8 mouse cellular contexts compared by ENCODE assay signal in the genomic region with DNA sequence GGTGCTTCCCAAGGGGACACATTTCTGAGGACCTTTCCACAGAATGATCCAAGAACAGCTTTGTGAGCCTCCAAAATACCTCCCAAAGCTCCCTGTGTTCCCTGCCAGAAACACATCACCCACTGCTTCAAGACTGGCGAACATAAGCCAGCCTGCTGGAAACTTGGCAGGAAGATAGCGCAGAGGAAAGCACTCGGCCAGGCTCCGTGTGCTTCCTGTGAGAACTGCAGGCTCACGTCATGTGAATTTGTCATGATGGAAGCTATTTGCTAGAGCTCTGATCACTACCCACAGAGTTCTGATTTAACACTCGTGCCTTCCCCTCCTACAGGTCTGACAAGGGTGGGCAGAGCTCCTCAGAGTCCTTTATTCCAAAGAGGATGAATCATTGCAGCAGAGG. TPM values are rescaled to one million over a fixed set of nuclear protein-coding genes. Genes with fewer than 3 reads are reported as not detected.
DNase-seq lines count a peak whose midpoint lies in the region; ATAC-seq lines count a peak whose summit lies in the region.

No protein-coding gene starts in this region.

- no peaks in the 10 kb centered on the region for H3K27me3 ChIP-seq in heart, embryonic 12.5 days (replicated peaks)

- no peaks in the 10 kb centered on the region for H3K36me3 ChIP-seq in heart, embryonic 12.5 days

- H3K9me3 ChIP-seq in heart, embryonic 12.5 days (replicated peaks), result no peaks in the 10 kb centered on the region

- no peak overlapping the region for H3K27ac ChIP-seq in heart, embryonic 12.5 days (ENCODE audit: poor library complexity, severe bottlenecking)

- H3K4me1 ChIP-seq in heart, embryonic 12.5 days (replicated peaks), result peaks cover 34% of the 10 kb centered on the region

- no peak for ATAC-seq in heart, embryonic 12.5 days (ENCODE audit: insufficient number of reproducible peaks, low FRiP score)

- peak; percentile 76 to 88 for DNase-seq in heart, adult 18-20 months
- DNase-seq in brain, embryonic 18.5 days (ENCODE audit: low read depth, low spot score), result peak; percentile 60
- DNase-seq in frontal cortex, postnatal 25 days (ENCODE audit: low spot score in 2 of 2), result peak; percentile 25 to 53
- peak; percentile 91 for DNase-seq in layer of hippocampus, adult 9-11 months
- peak; percentile 91 for DNase-seq in right cerebral cortex, adult 18-20 months
- no peak for DNase-seq in spleen, postnatal 10 days (ENCODE audit: low spot score in 2 of 2)
- DNase-seq in ovary, postnatal 10 days (ENCODE audit: low spot score), result no peak

- no peak overlapping the region for H3K4me3 ChIP-seq in heart, embryonic 12.5 days

- no peak overlapping the region for H3K9ac ChIP-seq in heart, embryonic 12.5 days

- WGBS in heart, embryonic 12.5 days, result 43% methylated on average over 6 of the region's 6 CpGs

- H3K4me2 ChIP-seq in heart, embryonic 12.5 days, result no peak overlapping the region

RNA-seq across cellular contexts. Expression of gene Galm, which starts 38.5 kb away (rescaled TPM):
- total RNA-seq in heart, adult 18-20 months (2021), result 10 to 100 TPM; 20.0 to 20.8 TPM
- 10.0 TPM in 2 replicates for polyA plus RNA-seq in heart, embryonic 12.5 days (2016; fragmentation: Nextera tagmentation; extraction: Ambion mirVana)

RNA-seq across cellular contexts. Expression of gene Srsf7, which starts 41.4 kb away (rescaled TPM):
- total RNA-seq in heart, adult 18-20 months (2021), result 10 to 100 TPM; 43.0 to 47.0 TPM
- polyA plus RNA-seq in heart, embryonic 12.5 days (2016; fragmentation: Nextera tagmentation; extraction: Ambion mirVana), result 349 and 357 TPM in 2 replicates

RNA-seq across cellular contexts. Expression of gene Ttc39d, which starts 41.5 kb away (rescaled TPM):
- total RNA-seq in heart, adult 18-20 months (2021), result under 1 TPM in 1 of 2 experiments, not detected in 1; 0.10 TPM
- polyA plus RNA-seq in heart, embryonic 12.5 days (2016; fragmentation: Nextera tagmentation; extraction: Ambion mirVana), result 0.06 and 0.15 TPM in 2 replicates

RNA-seq across cellular contexts. Expression of gene Gemin6, which starts 58.5 kb away (rescaled TPM):
- total RNA-seq in heart, adult 18-20 months (2021), result 1 to 10 TPM; 4.2 to 4.8 TPM
- 25.8 and 27.4 TPM in 2 replicates for polyA plus RNA-seq in heart, embryonic 12.5 days (2016; fragmentation: Nextera tagmentation; extraction: Ambion mirVana)

Comparison
In these comparisons a context has a peak if more than half of its experiments do, and no peak if none do; other contexts are left out.
1. DNase-seq: peak in heart, adult 18-20 months (2 of 2), brain, embryonic 18.5 days (single experiment), frontal cortex, postnatal 25 days (2 of 2), layer of hippocampus, adult 9-11 months (single experiment) and right cerebral cortex, adult 18-20 months (single experiment); none in spleen, postnatal 10 days (0 of 2) and ovary, postnatal 10 days (single experiment).